Mouse (Mus musculus) layer of hippocampus, adult 18-20 months (tissue): Measurements from ENCODE around the gene Ncapd3. TPM values are rescaled to one million over a fixed set of nuclear protein-coding genes. Genes with fewer than 3 reads are reported as not detected.

Source experiments
- DNase-seq, 2 experiments: peaks; one replicate each; pipeline ENCODE4 v3.0.0; 2022; ENCODE audit warnings: low spot score in 2 of 2
- total RNA-seq, 2 experiments: library from RNA; stranded (reverse); gene quantifications; 2 replicates each; pipeline ENCODE4 v1.2.3; 2021

Ncapd3 gene
- total RNA-seq, 2 experiments from 2014 or later, result 16.6 to 18.2 TPM

DNA sequence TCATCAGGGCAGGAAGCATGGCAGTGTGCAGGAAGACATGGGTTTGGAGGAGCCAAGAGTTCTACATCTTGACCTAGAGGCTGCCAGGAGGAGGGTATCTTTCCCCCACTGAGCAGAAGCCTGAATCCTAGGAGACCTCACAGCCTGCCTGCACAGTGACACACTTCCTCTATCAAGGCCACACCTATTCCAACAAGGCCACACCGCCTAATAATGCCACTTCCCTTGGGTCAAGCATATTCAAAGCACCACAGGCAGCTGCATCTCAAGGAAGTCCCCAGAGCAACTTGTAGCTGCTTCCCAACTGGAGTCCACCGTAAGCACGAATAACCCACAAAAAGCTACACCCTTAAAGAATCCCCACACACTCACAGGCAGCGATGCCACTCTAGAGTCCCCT is 92.1 kb downstream of the Ncapd3 start:
- DNase-seq, result no peak

DNA sequence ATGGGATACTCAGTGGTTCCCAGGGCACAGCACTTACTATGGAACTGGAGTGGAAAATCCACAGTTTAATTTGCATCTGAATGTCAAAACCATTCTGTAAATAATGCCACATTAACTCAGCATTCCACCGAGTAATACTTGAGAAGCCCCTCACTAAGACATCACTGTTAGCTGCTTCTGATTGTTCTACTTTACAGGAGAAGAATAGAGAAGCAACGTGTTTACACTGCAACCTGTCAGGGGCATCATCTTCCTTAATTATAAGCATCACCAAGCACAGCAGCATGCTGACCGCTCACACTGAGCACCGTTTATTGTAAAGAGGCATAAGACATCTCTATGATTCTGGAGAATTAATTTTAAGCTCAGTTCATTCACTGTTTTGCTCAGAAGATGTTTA is 93.0 kb downstream of the Ncapd3 start:
- no peak for DNase-seq

DNA sequence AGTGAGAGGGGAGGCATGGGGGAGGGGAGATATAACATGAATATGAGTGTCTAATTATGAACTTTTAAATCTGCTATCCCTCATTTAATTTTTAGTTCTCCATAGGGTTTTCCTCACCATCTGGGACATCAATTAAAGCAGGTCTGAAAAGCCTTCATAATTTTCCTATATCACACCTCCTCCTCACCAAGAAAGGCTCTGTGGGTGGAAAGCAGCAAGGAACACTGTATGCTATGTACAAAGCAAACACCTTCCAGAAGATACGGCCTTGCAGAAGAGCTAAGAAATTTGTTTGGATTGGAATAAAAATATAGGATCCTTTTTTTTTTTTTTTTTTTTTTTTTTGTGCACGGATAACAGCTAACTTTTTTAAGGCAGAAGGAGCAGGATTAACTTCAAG is 94.0 kb downstream of the Ncapd3 start:
- peak in 1 of 2 experiments; percentile 37 for DNase-seq

DNA sequence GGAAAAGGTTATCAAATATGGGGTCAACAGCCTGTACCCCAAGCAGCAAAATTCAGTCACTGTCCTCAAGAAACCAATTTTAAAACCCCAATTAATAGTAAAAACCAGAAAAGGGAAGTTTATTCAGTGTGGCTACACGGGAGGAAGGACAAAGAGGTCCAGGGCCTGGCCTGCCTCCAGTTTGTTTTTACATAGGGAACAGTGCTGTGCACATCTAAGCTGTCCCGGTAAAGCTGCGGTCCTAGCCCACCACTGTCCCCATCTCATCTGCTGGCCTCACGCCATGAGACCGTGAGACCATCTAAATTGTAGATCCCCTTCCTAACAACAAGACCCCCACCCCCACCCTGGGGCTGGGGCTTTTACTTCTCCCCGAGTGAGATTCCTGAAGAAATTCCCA is 95.5 kb downstream of the Ncapd3 start:
- DNase-seq, result no peak

DNA sequence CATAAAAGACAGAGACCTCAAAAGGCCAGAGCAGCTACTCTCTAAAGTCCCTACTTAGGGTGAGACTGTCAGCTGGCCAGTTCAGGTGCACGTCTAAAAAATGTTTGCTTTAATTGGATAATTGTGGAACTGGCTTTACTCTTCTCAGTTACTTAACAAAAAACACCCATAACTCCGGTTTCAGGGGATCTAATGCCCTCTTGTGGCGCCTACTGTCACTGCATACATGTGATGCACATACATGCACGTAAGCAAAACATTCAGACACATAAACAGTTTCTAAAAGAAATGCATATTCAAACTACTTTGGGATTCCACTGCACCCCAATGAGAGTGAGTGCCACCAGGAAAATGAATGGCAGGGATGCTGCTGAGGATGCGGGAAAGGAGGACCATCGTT is 96.6 kb downstream of the Ncapd3 start:
- DNase-seq, result no peak

DNA sequence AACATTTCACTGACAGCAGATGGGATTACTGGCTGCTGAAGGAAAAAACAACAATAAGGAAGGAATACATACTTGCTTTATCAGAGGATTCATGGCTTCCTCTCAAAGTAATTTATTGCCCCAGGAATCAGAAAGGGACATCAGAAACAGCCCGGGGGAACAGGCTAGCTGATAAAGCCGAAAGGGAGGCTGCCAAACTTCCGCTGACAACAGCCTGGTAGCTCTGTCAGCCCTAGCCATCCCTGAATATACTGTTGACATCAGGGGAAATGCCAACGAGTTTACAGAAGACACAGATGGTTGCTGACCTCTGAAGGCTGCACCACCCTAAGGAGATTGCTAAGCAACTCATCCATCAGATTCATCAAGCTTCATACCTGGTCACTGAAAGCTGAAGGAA is 98.7 kb downstream of the Ncapd3 start:
- DNase-seq, result no peak

DNA sequence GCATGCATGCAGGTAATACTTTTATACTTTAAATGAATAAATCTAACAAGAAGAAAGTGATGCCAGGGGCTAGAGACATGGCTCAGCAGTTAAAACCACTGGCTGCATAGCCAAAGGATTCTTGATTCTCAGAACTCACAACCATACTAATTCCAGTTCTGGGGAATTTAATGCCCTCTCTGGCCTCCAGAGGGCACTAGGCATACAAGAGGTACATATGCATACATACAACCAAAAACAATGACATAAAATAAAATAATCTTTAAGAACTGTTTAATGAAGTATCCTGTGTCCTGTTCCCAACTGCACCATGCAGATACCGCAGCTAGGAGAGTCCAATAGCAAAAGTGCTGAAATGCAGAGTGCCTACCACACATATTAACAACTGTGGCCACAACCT is 104.4 kb downstream of the Ncapd3 start:
- peak in 1 of 2 experiments; percentile 74 for DNase-seq

DNA sequence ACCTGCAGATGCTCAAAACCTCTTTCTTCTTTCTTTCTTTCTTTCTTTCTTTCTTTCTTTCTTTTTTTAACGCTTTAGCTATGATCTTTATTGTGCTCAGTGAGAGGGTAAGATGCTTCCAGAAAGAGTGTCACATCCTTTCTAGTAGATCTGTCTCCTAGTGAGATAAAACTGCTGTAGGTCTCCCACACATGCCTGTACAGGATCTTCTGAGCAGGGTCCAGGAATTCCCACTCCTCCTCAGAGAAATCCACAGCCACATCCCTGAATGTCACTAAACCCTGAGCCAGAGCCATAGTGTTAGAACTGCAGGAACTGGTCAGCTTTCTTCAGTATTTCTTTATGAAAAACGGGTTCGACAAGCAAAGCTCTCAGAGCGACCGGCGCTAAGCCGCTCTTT is 105.4 kb downstream of the Ncapd3 start:
- no peak for DNase-seq

DNA sequence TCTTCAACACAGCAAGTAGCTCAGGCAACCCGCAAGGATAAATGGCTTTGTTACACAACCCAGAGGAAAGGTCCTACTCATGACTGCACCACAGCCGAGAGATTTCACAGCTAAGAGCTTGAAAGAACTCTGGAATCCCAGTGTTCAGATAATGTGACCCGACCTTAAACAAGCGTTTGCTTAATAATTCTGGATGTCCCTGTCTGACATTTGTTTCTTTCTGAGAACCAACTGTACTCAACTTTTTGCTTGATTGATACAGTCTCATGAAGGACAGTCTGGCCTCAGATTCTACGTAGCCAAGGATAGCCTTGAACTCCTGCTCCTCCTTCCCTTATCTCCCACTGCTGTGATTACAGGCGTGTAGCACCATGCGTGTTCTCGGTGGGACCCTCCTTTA is 106.7 kb downstream of the Ncapd3 start:
- DNase-seq, result no peak

DNA sequence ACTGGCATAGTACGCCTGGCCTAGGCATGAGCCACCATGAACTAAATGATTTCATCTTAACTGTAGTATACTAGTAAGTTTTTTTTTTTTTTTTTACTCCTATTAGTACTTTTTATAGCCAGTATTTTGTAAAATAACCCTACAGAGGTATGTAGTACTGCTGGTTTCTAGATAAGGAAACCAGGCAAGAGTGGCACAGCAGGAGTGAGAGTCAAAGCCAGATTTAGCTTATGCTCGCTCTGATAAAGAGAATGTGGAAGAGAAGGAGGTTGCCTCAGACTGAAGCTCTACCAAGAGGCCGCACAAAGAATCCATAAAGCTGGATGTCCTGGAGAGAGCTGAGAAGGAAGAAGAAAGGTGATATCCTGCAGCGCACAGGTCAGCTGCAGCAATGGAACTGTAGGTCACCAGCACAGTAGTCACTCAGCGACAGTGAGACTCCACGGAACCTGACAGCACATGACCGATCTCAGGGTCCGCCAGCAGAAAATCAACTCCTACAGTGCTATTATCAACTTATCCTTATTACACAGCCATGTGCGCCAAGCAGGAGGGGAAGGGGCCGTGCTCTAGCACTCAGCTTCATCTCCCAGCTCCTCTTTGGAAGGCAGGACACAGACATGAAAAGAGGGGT is 110.6 kb downstream of the Ncapd3 start:
- no peak for DNase-seq

DNA sequence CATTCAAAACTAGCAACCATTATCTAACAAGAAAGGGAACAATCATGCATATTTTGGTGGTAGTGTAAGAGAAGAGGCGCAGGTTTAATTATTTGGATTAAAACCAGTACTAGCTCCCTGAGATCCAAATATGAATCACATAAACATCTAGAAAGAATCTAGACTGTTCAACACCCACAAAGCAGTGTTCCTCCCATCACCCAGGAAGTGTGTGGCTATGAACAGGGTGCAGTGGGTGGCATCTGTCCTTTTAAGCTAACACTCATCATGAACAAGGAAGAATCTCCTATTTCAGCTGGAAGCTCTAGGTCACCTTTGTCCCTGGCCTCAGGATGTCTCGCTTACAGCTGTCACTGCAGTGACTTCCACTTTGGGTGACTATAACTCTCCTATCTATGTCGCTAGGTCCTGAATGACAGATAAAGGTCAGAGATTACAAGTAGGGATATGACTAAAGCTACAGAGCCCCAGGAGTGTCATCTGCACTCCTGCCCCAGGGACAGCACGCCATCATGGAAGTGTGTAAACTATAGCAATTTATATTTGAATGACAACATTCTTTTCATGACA is 114.4 kb downstream of the Ncapd3 start:
- DNase-seq, result no peak

Other genes with a start within 250 kb of the Ncapd3 start
- gene Glb1l2, start 223.7 kb upstream of the Ncapd3 start, total RNA-seq, result under 1 TPM; 0.23 to 0.47 TPM
- gene Glb1l3, start 169.3 kb upstream of the Ncapd3 start, total RNA-seq, result not detected
- gene Gm1110, start 107.1 kb upstream of the Ncapd3 start, total RNA-seq, result not detected
- gene Acad8, start 30.6 kb upstream of the Ncapd3 start, total RNA-seq, result 10 to 100 TPM; 41.0 to 41.2 TPM
- gene Thyn1, start 30.5 kb upstream of the Ncapd3 start, total RNA-seq, result 100 to 1,000 TPM in 1 of 2 experiments, 10 to 100 TPM in 1; 92.7 to 100 TPM
- gene Vps26b, start 110 bp upstream of the Ncapd3 start, total RNA-seq, result 100 to 1,000 TPM; 109 to 111 TPM
- 10 to 100 TPM; 34.6 to 37.8 TPM for gene Jam3, start 125.2 kb downstream of the Ncapd3 start, total RNA-seq